Mouse (Mus musculus): ENCODE data around the gene Mast4.

Mast4 gene

GRCm38 (mm10) chr13:103059995-103060652 is 274.2 kb downstream of the Mast4 start:
- no peak for DNase-seq (ENCODE audit: low read depth)

- DNase-seq (ENCODE audit: low read depth), result no peak
Observed at GRCm38 (mm10) chr13:103056451-103056850, 277.8 kb downstream of the Mast4 start.

DNA sequence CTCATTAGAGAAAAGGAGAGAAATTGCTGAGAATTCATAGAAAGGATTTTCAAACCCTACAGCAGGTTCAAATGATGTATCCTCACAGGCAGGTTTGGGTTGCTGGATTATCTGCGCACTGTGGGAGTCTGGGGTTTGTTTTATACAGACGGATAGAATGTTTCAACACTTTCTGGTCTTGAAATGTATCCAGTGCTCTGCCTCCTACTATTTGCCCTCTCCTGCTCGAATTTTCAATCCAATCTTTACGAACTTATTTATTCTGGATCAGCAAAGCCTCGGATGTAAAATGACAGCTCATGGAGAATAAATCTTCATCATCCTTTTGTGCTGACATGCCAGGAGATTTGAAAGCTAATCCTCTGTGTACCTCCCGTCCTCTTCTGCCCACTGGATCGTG is 281.6 kb downstream of the Mast4 start:
- DNase-seq (ENCODE audit: low read depth), result no peak

- DNase-seq (ENCODE audit: low read depth), result no peak
Observed at GRCm38 (mm10) chr13:103048954-103049353, 285.3 kb downstream of the Mast4 start.

DNA sequence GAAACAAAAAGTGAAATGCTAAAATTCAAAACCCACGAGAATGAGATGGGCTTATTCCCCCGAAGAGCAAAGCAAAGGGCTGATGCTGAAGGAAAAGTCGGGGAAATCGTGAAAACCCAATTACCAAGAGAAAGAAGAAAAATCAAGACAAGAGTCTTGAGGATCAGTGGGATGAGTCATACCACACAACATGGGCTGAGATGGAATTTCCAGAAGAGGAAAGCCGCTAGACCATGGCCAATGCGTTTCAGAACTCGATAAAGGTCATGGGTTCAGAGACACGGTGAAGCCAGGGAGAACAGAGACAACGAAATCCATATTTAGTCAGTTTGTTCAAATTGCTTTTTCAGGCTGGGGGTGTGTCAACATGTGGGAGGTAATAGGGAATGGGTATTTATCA is 290.6 kb downstream of the Mast4 start:
- no peak for DNase-seq (ENCODE audit: low read depth)

DNA sequence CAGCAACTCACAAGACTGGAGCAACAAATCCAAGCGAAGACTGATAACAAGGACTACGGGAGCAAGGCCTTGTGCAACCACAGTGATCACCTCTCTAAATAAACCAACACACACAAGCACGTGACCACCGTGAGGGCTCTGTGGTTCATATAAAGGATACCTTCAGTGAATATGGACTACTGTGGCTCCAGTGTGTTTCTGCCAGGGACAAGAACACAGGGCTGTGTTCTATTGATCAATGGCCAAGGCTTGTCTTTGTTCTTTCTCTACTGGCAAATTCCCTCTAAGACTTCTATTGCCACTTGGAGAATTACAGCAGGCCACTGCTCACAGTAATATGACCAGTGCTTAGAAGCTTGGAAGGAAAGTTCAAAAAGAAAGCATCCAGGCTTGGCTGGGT is 291.3 kb downstream of the Mast4 start:
- no peak for DNase-seq (ENCODE audit: low read depth)

- no peak for DNase-seq (ENCODE audit: low read depth)
Observed at GRCm38 (mm10) chr13:103037466-103037865, 296.8 kb downstream of the Mast4 start.

DNA sequence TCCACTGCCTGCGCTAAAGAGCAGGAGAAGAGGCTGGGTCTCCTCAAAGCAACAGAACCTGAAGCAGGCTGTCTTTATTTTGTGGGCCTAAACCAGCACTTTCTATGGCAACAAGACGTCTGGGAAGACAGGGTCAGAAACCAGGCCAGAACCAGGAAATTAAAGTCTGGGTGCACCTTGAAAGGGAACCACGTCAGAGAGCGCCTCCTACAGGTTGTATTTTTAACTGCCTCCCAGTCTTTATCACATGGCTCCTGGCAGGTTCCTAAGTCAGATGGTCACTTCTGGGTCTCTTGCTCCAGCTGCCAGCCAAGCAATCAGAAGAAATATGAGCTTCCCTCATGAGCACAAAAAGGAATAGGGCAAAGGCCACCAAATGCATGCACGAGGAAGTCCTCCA is 304.9 kb downstream of the Mast4 start:
- no peak for DNase-seq (ENCODE audit: low read depth)

GRCm38 (mm10) chr13:103027456-103028078 is 306.7 kb downstream of the Mast4 start:
- DNase-seq (ENCODE audit: low read depth), result no peak

GRCm38 (mm10) chr13:103025461-103025860 is 308.8 kb downstream of the Mast4 start:
- no peak for DNase-seq (ENCODE audit: low read depth)

GRCm38 (mm10) chr13:103018481-103018880 is 315.8 kb downstream of the Mast4 start:
- DNase-seq (ENCODE audit: low read depth), result no peak

- no peak for DNase-seq (ENCODE audit: low read depth)
Observed at GRCm38 (mm10) chr13:103017661-103018060, 316.6 kb downstream of the Mast4 start.

- DNase-seq (ENCODE audit: low read depth), result no peak
Observed at GRCm38 (mm10) chr13:103015131-103015750, 319.1 kb downstream of the Mast4 start.

DNA sequence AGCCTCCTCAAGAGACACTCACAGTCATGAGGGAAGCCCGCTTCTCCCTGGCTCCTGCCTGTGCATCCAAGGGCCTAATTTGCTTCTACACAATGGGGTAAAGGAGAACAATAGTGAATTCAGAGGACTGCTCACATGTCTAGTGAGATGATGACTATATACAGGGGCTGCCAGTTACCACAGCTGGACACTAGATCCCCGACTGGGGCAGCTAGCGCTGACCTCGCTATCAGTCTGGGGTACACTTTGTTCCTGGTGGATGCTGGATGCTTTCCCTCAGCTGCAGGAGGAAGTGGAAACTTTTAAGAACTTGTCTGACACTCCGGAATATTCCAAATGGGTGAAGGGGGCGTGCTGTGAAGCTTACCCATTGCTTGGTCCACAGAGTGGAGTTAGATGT is 319.7 kb downstream of the Mast4 start:
- no peak for DNase-seq (ENCODE audit: low read depth)

- no peak for DNase-seq (ENCODE audit: low read depth)
Observed at GRCm38 (mm10) chr13:103014222-103014621, 320.1 kb downstream of the Mast4 start.

DNA sequence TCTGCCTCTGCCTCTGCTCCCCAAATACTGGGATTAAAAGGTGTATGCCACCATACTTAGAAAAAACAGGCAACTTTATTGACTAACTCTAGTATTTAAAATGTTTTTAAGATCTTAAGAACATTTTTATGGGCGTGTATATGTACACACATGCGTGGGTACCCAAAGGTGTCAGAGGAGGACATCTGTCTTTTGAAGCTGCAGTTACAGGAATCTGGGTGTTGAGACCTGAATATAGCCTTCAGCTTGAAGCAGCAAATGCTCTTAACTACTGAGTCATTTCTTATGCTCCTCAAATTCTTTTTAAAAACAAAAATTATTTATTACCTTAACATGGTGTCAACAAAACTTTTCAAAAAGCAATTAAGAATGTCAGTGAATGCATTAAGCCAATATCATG is 329.1 kb downstream of the Mast4 start:
- no peak for DNase-seq (ENCODE audit: low read depth)

- DNase-seq (ENCODE audit: low read depth), result no peak
Observed at GRCm38 (mm10) chr13:103001831-103002230, 332.5 kb downstream of the Mast4 start.

DNA sequence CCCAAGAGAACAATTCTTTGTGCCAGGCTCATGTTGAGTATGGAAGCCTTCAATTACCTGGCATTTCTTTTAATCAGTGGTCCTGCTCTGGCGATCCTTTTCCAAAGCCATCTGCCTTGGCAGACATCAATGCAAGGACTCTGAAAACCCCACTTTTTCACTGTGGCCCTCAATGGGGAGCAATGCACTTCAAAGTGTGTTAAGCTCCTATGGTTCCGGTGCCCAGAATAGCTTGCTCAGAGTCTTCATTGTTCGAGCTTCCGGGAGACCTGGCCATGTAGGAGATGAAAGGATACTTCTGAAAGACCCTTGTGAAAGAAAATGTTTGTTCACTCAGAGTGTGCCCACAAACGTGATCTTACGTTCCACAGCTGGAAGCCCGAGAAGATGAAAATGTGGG is 333.4 kb downstream of the Mast4 start:
- DNase-seq (ENCODE audit: low read depth), result no peak

DNA sequence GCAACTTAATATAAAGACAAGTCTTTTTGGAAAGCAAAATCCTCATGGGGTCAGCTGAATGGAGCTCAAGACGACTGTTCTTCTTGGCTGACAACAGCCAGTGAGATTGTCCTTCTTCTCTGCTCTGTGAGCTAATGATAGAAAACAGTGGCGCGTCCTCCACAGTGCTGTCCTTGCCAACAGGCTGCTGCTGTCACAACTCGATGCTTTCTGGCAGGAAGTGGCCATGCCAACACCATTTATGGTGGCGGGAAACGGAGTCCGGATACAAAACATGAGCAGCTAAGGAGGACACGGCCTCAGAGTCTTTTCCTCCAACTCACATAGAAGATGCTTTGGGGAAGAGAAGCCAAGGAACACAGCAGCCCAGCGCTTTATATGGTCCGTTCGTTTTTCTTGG is 340.2 kb downstream of the Mast4 start:
- no peak for DNase-seq (ENCODE audit: low read depth)

GRCm38 (mm10) chr13:102992680-102993423 is 341.4 kb downstream of the Mast4 start:
- no peak for DNase-seq (ENCODE audit: low read depth)

DNA sequence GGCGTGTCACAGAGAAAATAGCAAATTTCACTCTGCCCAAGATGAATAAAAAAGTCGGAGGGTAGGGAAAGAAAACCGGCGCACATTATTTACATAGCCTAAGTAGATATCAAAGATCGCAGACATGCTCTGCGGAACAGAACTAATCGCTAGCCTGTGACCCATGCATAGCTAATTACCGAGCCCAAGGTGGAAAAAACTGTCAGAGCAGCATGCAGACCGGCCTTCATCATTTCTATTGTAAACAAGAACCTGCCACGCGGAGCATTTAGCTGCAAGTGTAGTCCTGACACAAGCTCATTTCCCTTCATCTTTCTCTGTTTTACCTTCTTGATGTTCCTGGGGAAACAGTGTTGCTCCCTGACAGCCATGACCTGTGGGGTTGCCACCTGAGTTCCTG is 342.4 kb downstream of the Mast4 start:
- no peak for DNase-seq (ENCODE audit: low read depth)

DNA sequence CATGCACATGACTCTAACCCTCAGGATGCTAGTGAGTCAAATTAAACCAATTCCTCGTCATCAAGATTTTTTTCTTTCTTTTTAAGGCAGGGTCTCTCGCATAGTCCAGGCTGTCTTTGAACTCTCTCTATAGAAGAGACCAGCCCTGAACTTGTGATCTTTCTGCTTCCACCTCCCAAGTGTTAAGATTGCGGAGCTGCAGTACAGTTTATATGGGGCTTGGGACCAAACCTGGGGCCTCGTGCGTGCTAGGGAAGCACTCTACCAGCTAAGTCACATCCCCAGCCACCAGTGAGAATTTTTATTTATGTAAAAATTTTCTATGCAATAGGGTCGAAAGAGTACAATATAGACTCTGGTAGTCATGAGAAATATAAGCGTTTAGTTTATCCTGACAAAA is 343.1 kb downstream of the Mast4 start:
- DNase-seq (ENCODE audit: low read depth), result no peak

GRCm38 (mm10) chr13:102990085-102990484 is 344.2 kb downstream of the Mast4 start:
- no peak for DNase-seq (ENCODE audit: low read depth)

All from c-Kit-positive CD71-negative TER-119-negative erythroid progenitor cells, embryonic 14.5 days (primary cell).